Mouse (Mus musculus) NIH3T3 (cell line): ENCODE results near the gene Tnrc6c.

Experiments used
- DNase-seq: peaks from one replicate; pipeline ENCODE4 v3.0.0-alpha.2; 2012; ENCODE audit warnings: low read depth

The Tnrc6c gene

GRCm38 (mm10) chr11:117791441-117791761 is 137.3 kb downstream of the Tnrc6c start:
- DNase-seq = no peak

GRCm38 (mm10) chr11:117792281-117792888 is 138.3 kb downstream of the Tnrc6c start:
- DNase-seq = peak; percentile 48

GRCm38 (mm10) chr11:117794035-117794551 is 140.0 kb downstream of the Tnrc6c start:
- DNase-seq = no peak

- no peak for DNase-seq
Measured at GRCm38 (mm10) chr11:117796954-117797353, 142.9 kb downstream of the Tnrc6c start.

GRCm38 (mm10) chr11:117797511-117798159 is 143.5 kb downstream of the Tnrc6c start, which contains the start of gene 6030468B19Rik:
TSS of gene 6030468B19Rik (plus strand) at chr11:117797660.
- no peak for DNase-seq

GRCm38 (mm10) chr11:117798160-117798541 is 144.1 kb downstream of the Tnrc6c start:
- DNase-seq = no peak

GRCm38 (mm10) chr11:117799174-117799573 is 145.1 kb downstream of the Tnrc6c start:
- no peak for DNase-seq

GRCm38 (mm10) chr11:117800038-117800437 is 145.9 kb downstream of the Tnrc6c start:
- no peak for DNase-seq

GRCm38 (mm10) chr11:117801650-117802049 is 147.6 kb downstream of the Tnrc6c start:
- DNase-seq = no peak

GRCm38 (mm10) chr11:117803166-117803688 is 149.1 kb downstream of the Tnrc6c start:
- DNase-seq = no peak

- DNase-seq = no peak
Measured at GRCm38 (mm10) chr11:117806781-117807180, 152.7 kb downstream of the Tnrc6c start.

GRCm38 (mm10) chr11:117809407-117810311 is 155.6 kb downstream of the Tnrc6c start, which contains the start of the genes Gm20708 and Syngr2:
TSS of gene Gm20708 (plus strand) at chr11:117809668.
TSS of gene Syngr2 (plus strand) at chr11:117809668.
- peak; percentile 83 for DNase-seq

GRCm38 (mm10) chr11:117810401-117811046 is 156.4 kb downstream of the Tnrc6c start:
- DNase-seq = peak; percentile 93
